Mouse (Mus musculus) cerebellum, adult 11-12 months (tissue): ENCODE data around the gene Ccdc97.
A peak's percentile ranks its signal among the peaks of the same experiment; 100 is the strongest.

Experiments used
- DNase-seq: peaks from one replicate; pipeline ENCODE4 v3.0.0; 2022

Gene Ccdc97

GRCm38 (mm10) chr7:25687811-25688401, 31.0 kb downstream of the Ccdc97 start:
- DNase-seq: no peak

GRCm38 (mm10) chr7:25686680-25687531, 32.0 kb downstream of the Ccdc97 start, which contains the start of gene Tgfb1:
Gene Tgfb1, plus strand, starts transcription at chr7:25687002.
- no peak for DNase-seq

GRCm38 (mm10) chr7:25685926-25686470, 32.9 kb downstream of the Ccdc97 start:
- DNase-seq: no peak

- DNase-seq: no peak
These were observed 34.2 kb downstream of the Ccdc97 start for GRCm38 (mm10) chr7:25684659-25685058.

- no peak for DNase-seq
These were observed 35.3 kb downstream of the Ccdc97 start for GRCm38 (mm10) chr7:25683474-25684180.

- no peak for DNase-seq
These were observed 37.3 kb downstream of the Ccdc97 start for GRCm38 (mm10) chr7:25681341-25682231.

- peak; percentile 92 for DNase-seq
These were observed 38.2 kb downstream of the Ccdc97 start, which contains the start of gene B9d2 for GRCm38 (mm10) chr7:25680514-25681258. Gene B9d2, plus strand, starts transcription at chr7:25680780.

- DNase-seq: no peak
These were observed 38.9 kb downstream of the Ccdc97 start for GRCm38 (mm10) chr7:25679971-25680370.

GRCm38 (mm10) chr7:25677013-25677412, 41.9 kb downstream of the Ccdc97 start:
- DNase-seq: no peak

GRCm38 (mm10) chr7:25676085-25676781, 42.7 kb downstream of the Ccdc97 start:
- DNase-seq: peak; percentile 97

GRCm38 (mm10) chr7:25675405-25675804, 43.5 kb downstream of the Ccdc97 start:
- DNase-seq: peak; percentile 50

- DNase-seq: no peak
These were observed 44.1 kb downstream of the Ccdc97 start, which contains the start of gene Tmem91 for GRCm38 (mm10) chr7:25674719-25675300. Gene Tmem91, minus strand, starts transcription at chr7:25675166.

GRCm38 (mm10) chr7:25674297-25674696, 44.6 kb downstream of the Ccdc97 start:
- no peak for DNase-seq

- no peak for DNase-seq
These were observed 46.4 kb downstream of the Ccdc97 start for GRCm38 (mm10) chr7:25672442-25672841.

- no peak for DNase-seq
These were observed 47.2 kb downstream of the Ccdc97 start for GRCm38 (mm10) chr7:25671686-25672085.

GRCm38 (mm10) chr7:25670096-25670495, 48.8 kb downstream of the Ccdc97 start:
- no peak for DNase-seq

- DNase-seq: no peak
These were observed 49.3 kb downstream of the Ccdc97 start for GRCm38 (mm10) chr7:25669631-25670030.

- DNase-seq: no peak
These were observed 49.7 kb downstream of the Ccdc97 start for GRCm38 (mm10) chr7:25669158-25669557.

GRCm38 (mm10) chr7:25666381-25666780, 52.5 kb downstream of the Ccdc97 start:
- no peak for DNase-seq
